Mouse (Mus musculus): ENCODE results near the gene Gm11099. TPM values are rescaled to one million over a fixed set of nuclear protein-coding genes. Genes with fewer than 3 reads are reported as not detected.

The Gm11099 gene
- total RNA-seq (2021), result not detected
- long read RNA-seq, experiment 1, result 0 reads
- long read RNA-seq, experiment 2, result 0 reads

DNA sequence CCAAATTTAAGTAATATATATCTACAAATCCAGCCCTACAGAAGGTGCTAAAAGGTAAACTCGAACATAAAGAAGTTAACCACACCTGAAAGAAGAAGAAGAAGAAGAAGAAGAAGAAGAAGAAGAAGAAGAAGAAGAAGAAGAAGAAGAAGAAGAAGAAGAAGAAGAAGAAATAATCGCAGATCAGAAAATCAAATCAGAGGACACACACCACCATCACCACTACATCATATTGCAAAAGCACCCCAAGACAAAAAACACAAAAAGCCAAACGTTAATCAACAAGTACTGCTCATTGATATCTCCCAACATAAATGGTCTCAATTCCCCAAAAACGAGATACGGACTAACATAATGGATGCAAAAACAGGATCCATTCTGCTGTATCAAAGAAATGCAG is at the start of gene Gm11099:
Gene Gm11099 (plus strand): TSS at position 301 of the 400 bp plus-strand sequence.
- DNase-seq (ENCODE audit: extremely low spot score in 1 of 2, low spot score in 2 of 2), result no peak
- intact Hi-C loops (cut with DNase I), result no loop called here
- Histone ChIP-seq H3K4me3 (no peak within 1 kb of the TSS), H3K27ac (no peak within 1 kb of the TSS)
- TF ChIP-seq CTCF (IDR thresholded peaks at IDR 0.05), result no peak

DNA sequence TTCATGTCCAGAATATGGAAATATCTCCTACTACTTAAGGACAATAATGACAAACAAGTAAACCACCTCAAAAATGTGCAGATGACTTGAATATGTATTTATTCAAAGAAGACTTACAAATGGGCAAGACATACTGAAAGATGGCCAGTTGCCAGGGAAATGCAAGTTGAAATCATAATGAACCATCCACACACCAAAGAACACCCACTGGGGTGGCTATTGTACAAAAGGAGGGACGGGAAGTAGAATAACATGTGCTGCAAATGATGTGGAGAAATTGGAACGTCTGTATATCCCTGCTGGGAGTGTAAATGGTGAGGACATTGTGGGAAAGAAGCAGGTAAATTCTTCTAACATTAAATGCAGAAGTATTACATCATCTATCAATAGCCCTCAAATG is 46.3 kb upstream of the Gm11099 start:
- Histone ChIP-seq H3K4me3 (no peak overlapping the region), H3K27ac (no peak overlapping the region)
- no peak for TF ChIP-seq CTCF (IDR thresholded peaks at IDR 0.05)
- intact Hi-C loops (cut with DNase I), result no loop called here
- no peak for DNase-seq (ENCODE audit: extremely low spot score in 1 of 2, low spot score in 2 of 2)

DNA sequence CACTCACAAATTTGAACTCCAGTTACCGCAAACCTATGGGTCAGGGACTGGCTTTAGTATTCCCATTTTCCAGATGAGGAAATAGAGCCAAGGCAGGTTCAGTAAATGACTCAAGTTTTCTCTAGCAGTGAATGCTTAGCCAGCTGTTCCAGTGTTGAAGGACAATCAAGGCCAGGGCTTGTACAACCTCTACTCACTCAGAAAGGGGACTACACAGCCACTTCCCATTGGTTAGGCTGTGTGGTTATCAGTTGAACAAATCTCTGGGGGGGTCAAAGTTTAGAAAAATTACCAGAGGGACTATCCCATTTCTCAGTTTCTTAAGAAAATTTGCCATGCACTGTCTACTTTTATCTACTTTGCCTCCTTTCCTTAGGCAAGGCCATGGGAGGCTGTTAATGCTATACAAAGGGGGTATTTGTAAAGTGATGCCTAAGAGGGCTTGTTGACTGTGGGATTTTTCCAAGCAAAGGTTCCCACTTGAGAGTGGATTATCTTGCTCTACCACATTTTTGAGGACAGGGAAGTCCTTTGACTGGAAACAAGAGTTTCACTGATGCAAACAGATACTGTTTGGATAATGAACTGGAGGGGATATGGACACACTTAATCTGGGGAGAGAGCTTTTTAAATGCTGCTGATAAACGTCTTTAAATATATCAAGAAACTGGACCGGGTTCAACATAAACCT is 30.2 kb upstream of the Gm11099 start:
- TF ChIP-seq CTCF (IDR thresholded peaks at IDR 0.05), result no peak
- Histone ChIP-seq H3K4me3 (no peak overlapping the region), H3K27ac (no peak overlapping the region)
- DNase-seq (ENCODE audit: extremely low spot score in 1 of 2, low spot score in 2 of 2), result no peak
- intact Hi-C loops (cut with DNase I), result no loop called here

DNA sequence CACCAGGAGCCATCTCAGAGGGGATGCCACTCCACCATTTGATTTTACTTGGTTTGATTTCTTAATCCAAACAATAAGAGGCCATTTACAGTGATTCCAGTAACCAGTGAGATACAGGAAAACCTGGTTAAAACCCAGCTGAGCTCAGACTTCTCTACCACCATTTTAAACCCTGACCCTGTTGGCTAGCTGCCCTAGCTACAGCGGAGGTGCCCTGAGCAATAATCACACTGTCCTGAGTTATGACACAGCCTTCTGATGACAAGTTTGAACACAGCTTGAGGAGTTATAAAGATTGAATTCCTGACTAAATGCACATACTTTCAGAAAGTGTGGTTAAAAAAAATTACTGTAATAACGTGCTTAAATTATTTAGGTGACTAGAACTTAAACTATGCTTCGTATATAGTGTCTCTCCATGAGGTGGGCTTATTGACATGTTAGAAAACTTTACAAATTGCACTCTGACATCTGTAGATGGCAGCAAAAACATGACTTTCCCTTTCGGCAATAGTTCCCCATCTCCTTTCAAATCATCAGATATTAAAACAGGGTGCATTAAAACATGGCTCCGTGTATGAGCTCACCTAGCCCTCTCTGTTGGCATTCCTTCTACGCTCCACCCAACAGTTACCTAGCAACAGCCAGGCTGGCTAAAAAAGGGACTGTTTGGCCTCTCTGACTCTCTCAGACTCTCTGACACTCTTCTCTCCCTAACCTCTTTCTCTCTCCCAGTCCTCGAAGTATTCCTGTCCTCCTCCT is 29.1 kb upstream of the Gm11099 start:
- intact Hi-C loops (cut with DNase I), result loop anchor here (5.0 kb wide), 2 partner anchors 327 to 607 kb away; no protein-coding TSS in a partner anchor
- peak; percentile 55 for TF ChIP-seq CTCF (IDR thresholded peaks at IDR 0.05)
- peak in 1 of 2 experiments; percentile 13 for DNase-seq (ENCODE audit: extremely low spot score in 1 of 2, low spot score in 2 of 2)
- Histone ChIP-seq H3K4me3 (no peak overlapping the region), H3K27ac (no peak overlapping the region)

DNA sequence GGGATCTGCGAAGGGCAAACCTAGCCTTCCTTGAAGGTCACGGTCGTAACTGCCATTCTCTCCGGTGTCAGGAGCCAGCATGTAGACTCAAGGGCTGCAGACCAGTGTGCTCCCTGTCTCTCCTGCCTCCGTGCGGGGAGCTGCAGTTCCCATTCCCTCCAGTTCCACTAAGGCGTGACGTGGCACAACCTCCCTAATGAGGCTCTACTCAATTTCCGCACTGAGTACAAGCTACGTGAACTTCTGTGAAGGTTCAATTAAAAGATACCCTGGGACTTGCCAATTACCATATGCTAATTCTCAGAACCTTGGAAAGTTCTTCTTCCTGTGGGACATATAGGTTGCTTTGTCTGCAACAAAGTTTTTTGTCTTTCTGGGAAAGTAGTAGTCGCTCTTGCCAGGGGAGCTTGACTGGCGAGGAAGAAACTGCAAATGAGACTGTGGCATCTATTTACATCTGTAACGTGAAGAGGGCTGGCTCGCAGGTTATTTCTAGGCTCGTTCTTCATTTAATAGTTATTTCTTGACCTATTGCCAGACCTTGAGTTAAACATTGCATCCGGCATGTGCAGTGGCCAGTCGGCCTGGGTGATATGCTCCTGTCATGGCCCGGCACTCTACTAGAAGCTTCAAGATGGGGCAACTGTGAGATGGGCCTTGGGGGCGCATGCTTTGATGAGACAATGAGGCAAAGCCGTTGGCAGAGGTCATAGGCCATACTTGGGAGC is 26.8 kb upstream of the Gm11099 start:
- TF ChIP-seq CTCF (IDR thresholded peaks at IDR 0.05), result no peak
- Histone ChIP-seq H3K4me3 (no peak overlapping the region), H3K27ac (no peak overlapping the region)
- no peak for DNase-seq (ENCODE audit: extremely low spot score in 1 of 2, low spot score in 2 of 2)
- intact Hi-C loops (cut with DNase I), result loop anchor here (5.0 kb wide), 2 partner anchors 325 to 605 kb away; no protein-coding TSS in a partner anchor

DNA sequence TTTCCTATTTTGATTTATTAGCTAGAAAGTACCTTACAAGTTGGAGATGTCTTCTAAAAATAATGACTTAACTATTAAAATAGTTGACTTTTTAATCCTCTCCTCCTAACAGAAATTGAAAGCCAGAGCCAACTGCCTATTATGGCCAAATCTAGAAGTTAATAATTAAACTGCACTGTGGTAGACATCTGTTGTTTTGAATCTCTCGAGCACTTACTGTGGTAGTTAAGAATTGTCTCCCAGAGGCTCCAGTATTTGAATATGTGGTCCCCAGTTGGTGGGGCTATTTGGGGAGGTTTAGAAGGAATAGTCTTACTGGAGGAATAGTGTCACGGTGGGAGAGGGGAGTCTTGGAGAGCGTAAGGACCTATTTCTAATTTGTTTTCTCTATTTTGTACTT is 18.2 kb upstream of the Gm11099 start:
- Histone ChIP-seq H3K4me3 (no peak overlapping the region), H3K27ac (no peak overlapping the region)
- DNase-seq (ENCODE audit: extremely low spot score in 1 of 2, low spot score in 2 of 2), result no peak
- intact Hi-C loops (cut with DNase I), result no loop called here
- no peak for TF ChIP-seq CTCF (IDR thresholded peaks at IDR 0.05)

DNA sequence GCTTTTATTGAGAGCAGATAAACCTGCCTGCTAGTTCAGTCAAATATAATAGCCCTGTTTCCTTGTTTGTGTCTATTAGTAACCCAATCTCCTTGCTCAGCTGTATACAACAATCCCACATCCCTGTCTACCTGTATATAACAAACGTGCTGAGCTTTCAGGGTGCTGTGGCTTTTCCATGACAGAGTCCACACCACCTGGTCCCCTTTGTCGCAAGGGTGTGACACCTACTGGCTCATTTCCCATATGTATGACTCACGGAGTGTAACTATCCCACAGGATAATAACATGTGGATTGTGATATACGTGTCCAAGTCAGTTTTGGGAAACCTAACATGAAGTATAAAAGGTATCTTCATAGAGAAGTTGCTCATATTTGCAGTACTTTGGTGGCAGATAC is 16.8 kb upstream of the Gm11099 start:
- intact Hi-C loops (cut with DNase I), result no loop called here
- Histone ChIP-seq H3K4me3 (no peak overlapping the region), H3K27ac (no peak overlapping the region)
- DNase-seq (ENCODE audit: extremely low spot score in 1 of 2, low spot score in 2 of 2), result no peak
- no peak for TF ChIP-seq CTCF (IDR thresholded peaks at IDR 0.05)

DNA sequence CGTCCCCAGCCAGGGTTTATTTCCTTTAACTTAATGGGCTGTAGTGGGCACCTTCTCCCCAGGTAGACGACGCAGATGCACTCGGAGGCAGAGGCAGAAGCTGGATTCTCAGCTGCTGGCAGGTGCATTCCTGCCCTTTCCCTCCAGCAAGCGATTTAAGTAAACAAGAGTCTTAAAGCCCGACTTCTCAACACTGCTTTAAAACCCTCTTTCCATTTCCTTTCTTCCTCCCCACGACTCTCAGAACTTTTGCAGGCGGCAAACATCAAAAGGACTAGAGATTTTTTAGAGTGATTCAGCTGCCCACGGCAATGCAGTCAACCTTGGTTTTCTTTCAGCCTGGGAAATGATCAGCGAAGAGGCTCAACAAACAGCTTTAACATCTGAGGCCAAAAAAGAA is 14.7 kb upstream of the Gm11099 start:
- H3K27ac ChIP-seq, result no peak overlapping the region
- intact Hi-C loops (cut with DNase I), result no loop called here
- DNase-seq (ENCODE audit: extremely low spot score in 1 of 2, low spot score in 2 of 2), result no peak
- no peak for TF ChIP-seq CTCF (IDR thresholded peaks at IDR 0.05)
- H3K4me3 ChIP-seq, result no peak overlapping the region

DNA sequence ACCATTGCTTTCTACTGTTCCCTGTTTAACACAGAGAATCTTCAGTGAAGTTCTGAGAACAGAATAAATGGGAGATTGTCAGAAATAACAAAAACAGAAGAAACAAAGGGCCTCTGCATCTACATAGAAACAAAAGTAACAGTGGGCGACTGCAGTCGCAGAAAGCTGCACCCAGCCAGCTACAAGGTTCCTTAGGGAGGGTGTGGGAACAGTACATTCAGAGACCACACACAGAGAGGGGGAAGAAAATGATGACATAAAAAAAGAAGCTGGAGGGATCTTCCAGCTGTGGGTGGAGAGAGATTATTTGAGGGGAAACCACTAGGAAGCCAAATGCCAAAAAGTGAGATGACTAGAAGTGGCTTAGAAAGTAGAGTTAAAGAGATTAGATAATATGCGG is 20.6 kb downstream of the Gm11099 start:
- DNase-seq (ENCODE audit: extremely low spot score in 1 of 2, low spot score in 2 of 2), result no peak
- TF ChIP-seq CTCF (IDR thresholded peaks at IDR 0.05), result no peak
- Histone ChIP-seq H3K27ac (no peak overlapping the region), H3K4me3 (no peak overlapping the region)
- intact Hi-C loops (cut with DNase I), result no loop called here

DNA sequence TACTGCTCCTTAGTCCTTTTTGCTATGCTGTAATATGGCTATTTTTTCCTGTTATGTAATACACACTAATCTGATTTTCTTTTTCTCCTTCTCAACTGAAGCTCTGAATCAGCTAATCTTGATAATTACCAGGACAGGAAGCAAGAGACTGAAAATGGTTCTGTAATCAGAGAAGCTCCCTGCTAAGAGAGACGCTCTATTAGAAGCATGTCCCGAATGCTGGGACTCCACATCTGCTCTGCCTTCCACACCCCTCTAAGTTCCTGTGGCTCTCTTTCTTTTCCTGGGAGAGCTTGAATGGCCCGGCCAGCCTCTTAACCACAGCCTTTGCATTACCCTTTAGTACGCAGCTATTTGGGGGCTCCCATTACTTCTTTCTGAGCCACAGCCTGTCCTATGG is 45.8 kb downstream of the Gm11099 start:
- no peak for DNase-seq (ENCODE audit: extremely low spot score in 1 of 2, low spot score in 2 of 2)
- TF ChIP-seq CTCF (IDR thresholded peaks at IDR 0.05), result no peak
- no peak overlapping the region for H3K4me3 ChIP-seq
- intact Hi-C loops (cut with DNase I), result no loop called here
- H3K27ac ChIP-seq, result no peak overlapping the region

DNA sequence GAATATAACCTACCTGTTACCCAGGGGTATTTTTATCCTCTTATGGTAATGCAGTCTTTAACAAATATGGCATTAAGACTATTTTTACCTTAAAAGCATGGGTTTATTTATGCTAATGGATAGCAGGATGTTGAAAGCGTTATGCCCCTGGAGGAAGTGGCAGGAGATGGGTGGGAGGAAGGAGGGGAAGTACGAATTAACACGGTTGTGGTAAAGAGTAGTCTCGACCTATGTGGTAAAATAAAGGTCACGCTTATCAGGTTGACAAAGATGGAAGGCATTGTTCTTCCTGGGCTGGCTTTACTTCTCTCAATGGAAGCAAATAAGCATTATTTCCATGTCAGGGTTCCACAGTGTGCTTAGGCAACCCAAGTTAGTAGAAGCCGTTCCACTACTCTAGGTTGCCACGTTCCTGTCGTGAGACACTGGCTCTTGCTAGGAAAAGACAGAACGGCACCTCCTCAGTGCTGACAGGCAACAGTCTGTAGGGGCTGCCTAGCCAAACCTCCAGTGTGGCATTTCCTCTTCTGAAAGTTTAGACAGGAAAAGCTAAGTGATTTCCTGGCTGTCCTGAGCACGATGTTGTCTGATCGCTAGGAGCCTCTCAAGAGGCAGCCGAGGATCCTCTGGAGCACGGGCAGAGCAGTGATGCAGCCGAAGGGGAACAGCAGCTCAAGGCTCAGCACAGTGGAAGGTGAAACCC is 47.7 kb downstream of the Gm11099 start:
- intact Hi-C loops (cut with DNase I), result no loop called here
- DNase-seq (ENCODE audit: extremely low spot score in 1 of 2, low spot score in 2 of 2), result no peak
- H3K4me3 ChIP-seq, result no peak overlapping the region
- TF ChIP-seq CTCF (IDR thresholded peaks at IDR 0.05), result no peak
- H3K27ac ChIP-seq, result no peak overlapping the region

All from left cerebral cortex, adult 2 months (tissue).